Mouse (Mus musculus) kidney, adult 2 months (tissue): Measurements from ENCODE around the gene Unc13a. TPM values are rescaled to one million over a fixed set of nuclear protein-coding genes. Genes with fewer than 3 reads are reported as not detected.

Source experiments
- DNase-seq: peaks from one replicate; pipeline ENCODE4 v3.0.0; 2021
- H3K27ac ChIP-seq: fragments of 200-500 bp; 2 replicates; pipeline ENCODE4 v1.5.1; 2012; ENCODE audit warnings: low read depth, low read length, control low read depth, inconsistent platforms; ENCODE audit not compliant: insufficient read depth
- H3K27me3 ChIP-seq: fragments of 200-500 bp; replicated peaks from 2 replicates; pipeline ENCODE4 v1.6.1; 2012; ENCODE audit warnings: mild to moderate bottlenecking, moderate library complexity, low read length, inconsistent platforms; ENCODE audit not compliant: control insufficient read depth, insufficient read depth
- H3K36me3 ChIP-seq: fragments of 200-500 bp; 2 replicates; pipeline ENCODE4 v1.6.1; 2012; ENCODE audit warnings: mild to moderate bottlenecking, moderate library complexity, low read length, inconsistent platforms; ENCODE audit not compliant: control insufficient read depth, insufficient read depth
- H3K4me1 ChIP-seq: fragments of 200-500 bp; 2 replicates; pipeline ENCODE4 v1.6.1; 2011; ENCODE audit warnings: low read length; ENCODE audit not compliant: control insufficient read depth, insufficient read depth
- H3K4me3 ChIP-seq: fragments of 200-500 bp; 2 replicates; pipeline ENCODE4 v1.5.1; 2011; ENCODE audit warnings: mild to moderate bottlenecking, low read depth, low read length, control low read depth; ENCODE audit not compliant: insufficient read depth
- CTCF ChIP-seq: fragments of 200-500 bp; conservative IDR thresholded peaks from 2 replicates; pipeline ENCODE4 v1.5.1; 2011; ENCODE audit warnings: low read depth, mild to moderate bottlenecking, control low read depth, low read length, moderate library complexity, mixed read lengths; ENCODE audit not compliant: insufficient read depth, insufficient read length
- POLR2A ChIP-seq: fragments of 200-500 bp; IDR thresholded peaks from one replicate; pipeline ENCODE4 v1.6.1; 2011; ENCODE audit warnings: low read depth, low read length, control low read depth
- WGBS: fragments of 180-500 bp; shearing (Covaris S2); methylation state at CpG from one replicate; pipeline ENCODE4 v1.1.7; 2018; 5-methylcytosine and 5-hydroxymethylcytosine counted together
- polyA plus RNA-seq: library from polyadenylated mRNA; depleted of rRNA; stranded (reverse); fragments of >200 nt; gene quantifications from 2 replicates; pipeline ENCODE4 v1.2.3, GENCODE M21; 2012

Unc13a gene
- polyA plus RNA-seq, 1 experiment, result 2.1 TPM

- TF ChIP-seq CTCF, result no peak
- TF ChIP-seq POLR2A, result no peak
- no peak overlapping the region for H3K4me3 ChIP-seq
- no peaks in the 10 kb centered on the region for H3K36me3 ChIP-seq
- no peaks in the 10 kb centered on the region for H3K27me3 ChIP-seq
- WGBS, result 89% methylated on average over 9 of the region's 9 CpGs
- DNase-seq, result no peak
- H3K4me1 ChIP-seq, result no peaks in the 10 kb centered on the region
- no peak overlapping the region for H3K27ac ChIP-seq
Measured at GRCm38 (mm10) chr8:71645510-71645909, 26.0 kb downstream of the Unc13a start.

- Histone ChIP-seq H3K36me3 (no peaks in the 10 kb centered on the region), H3K4me1 (no peaks in the 10 kb centered on the region), H3K4me3 (no peak overlapping the region), H3K27me3 (no peaks in the 10 kb centered on the region), H3K27ac (no peak overlapping the region)
- WGBS, result 95% methylated on average over 4 of the region's 4 CpGs
- no peak for DNase-seq
- TF ChIP-seq POLR2A, result no peak
Measured at GRCm38 (mm10) chr8:71639318-71639717, 32.2 kb downstream of the Unc13a start.

- 80% methylated on average over 6 of the region's 6 CpGs for WGBS
- H3K4me1 ChIP-seq, result no peaks in the 10 kb centered on the region
Measured at GRCm38 (mm10) chr8:71638321-71638720, 33.2 kb downstream of the Unc13a start.

GRCm38 (mm10) chr8:71637149-71638095 is 34.1 kb downstream of the Unc13a start:
- Histone ChIP-seq H3K4me1 (no peaks in the 10 kb centered on the region), H3K36me3 (no peaks in the 10 kb centered on the region)

More at GRCm38 (mm10) chr8:71638321-71638720, 33.2 kb downstream of the Unc13a start:
- no peak overlapping the region for H3K27ac ChIP-seq
- TF ChIP-seq POLR2A (no peak), CTCF (no peak)
- H3K36me3 ChIP-seq, result no peaks in the 10 kb centered on the region
- no peak for DNase-seq
- H3K4me3 ChIP-seq, result no peak overlapping the region
- no peaks in the 10 kb centered on the region for H3K27me3 ChIP-seq

GRCm38 (mm10) chr8:71633981-71634667 is 37.4 kb downstream of the Unc13a start:
- WGBS, result 6% methylated on average over 26 of the region's 26 CpGs
- TF ChIP-seq CTCF (no peak), POLR2A (no peak)
- H3K4me3 ChIP-seq, result no peak overlapping the region

More at GRCm38 (mm10) chr8:71637149-71638095, 34.1 kb downstream of the Unc13a start:
- TF ChIP-seq POLR2A (no peak), CTCF (no peak)
- H3K27me3 ChIP-seq, result no peaks in the 10 kb centered on the region
- WGBS, result 71% methylated on average over 8 of the region's 8 CpGs
- H3K27ac ChIP-seq, result no peak overlapping the region
- no peak overlapping the region for H3K4me3 ChIP-seq
- no peak for DNase-seq

GRCm38 (mm10) chr8:71633164-71633563 is 38.4 kb downstream of the Unc13a start:
- Histone ChIP-seq H3K4me3 (no peak overlapping the region), H3K36me3 (no peaks in the 10 kb centered on the region), H3K27me3 (no peaks in the 10 kb centered on the region), H3K4me1 (peaks cover 3% of the 10 kb centered on the region; the same call in 1 of the 2 replicates), H3K27ac (no peak overlapping the region)
- TF ChIP-seq POLR2A, result no peak
- peak; percentile 56 for TF ChIP-seq CTCF
- WGBS, result 17% methylated on average over 19 of the region's 22 CpGs
- peak; percentile 48 for DNase-seq

More at GRCm38 (mm10) chr8:71633981-71634667, 37.4 kb downstream of the Unc13a start:
- Histone ChIP-seq H3K27ac (no peak overlapping the region), H3K4me1 (no peaks in the 10 kb centered on the region), H3K27me3 (no peaks in the 10 kb centered on the region), H3K36me3 (no peaks in the 10 kb centered on the region)
- DNase-seq, result peak; percentile 68

GRCm38 (mm10) chr8:71631897-71632296 is 39.7 kb downstream of the Unc13a start:
- 55% methylated on average over 2 of the region's 2 CpGs for WGBS
- no peaks in the 10 kb centered on the region for H3K27me3 ChIP-seq
- peaks cover 3% of the 10 kb centered on the region; the same call in 1 of the 2 replicates for H3K4me1 ChIP-seq
- H3K36me3 ChIP-seq, result no peaks in the 10 kb centered on the region
- TF ChIP-seq POLR2A (no peak), CTCF (no peak)
- no peak overlapping the region for H3K4me3 ChIP-seq
- no peak overlapping the region for H3K27ac ChIP-seq
- no peak for DNase-seq
